Mouse (Mus musculus) induced T-regulatory cell, adult 2 months (primary cell): ENCODE measurements around the gene Dhx36.

ENCODE experiments used
- DNase-seq: peaks from one replicate; pipeline ENCODE4 v3.0.0-alpha.2; 2012; ENCODE audit warnings: low read depth

The Dhx36 gene

DNA sequence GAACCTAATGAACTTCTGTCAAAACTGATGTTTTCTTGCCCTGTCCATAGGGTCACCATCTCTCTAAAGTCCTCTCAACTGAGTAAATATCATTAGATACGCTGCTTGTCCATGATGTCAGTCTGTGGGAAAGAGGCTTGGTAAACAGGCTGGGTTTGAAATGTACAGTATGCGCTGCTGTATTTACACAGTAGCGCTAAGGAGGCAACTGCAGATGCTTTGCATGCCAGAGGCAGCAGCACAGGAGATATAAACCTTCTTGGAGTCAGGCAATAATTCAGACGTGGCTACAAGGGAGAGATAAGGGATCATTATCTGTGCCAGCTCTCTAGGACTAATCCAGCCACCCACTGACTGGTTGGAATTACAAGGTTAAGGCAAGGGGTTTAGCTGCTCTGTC, 73.1 kb downstream of the Dhx36 start:
- DNase-seq: no peak

DNA sequence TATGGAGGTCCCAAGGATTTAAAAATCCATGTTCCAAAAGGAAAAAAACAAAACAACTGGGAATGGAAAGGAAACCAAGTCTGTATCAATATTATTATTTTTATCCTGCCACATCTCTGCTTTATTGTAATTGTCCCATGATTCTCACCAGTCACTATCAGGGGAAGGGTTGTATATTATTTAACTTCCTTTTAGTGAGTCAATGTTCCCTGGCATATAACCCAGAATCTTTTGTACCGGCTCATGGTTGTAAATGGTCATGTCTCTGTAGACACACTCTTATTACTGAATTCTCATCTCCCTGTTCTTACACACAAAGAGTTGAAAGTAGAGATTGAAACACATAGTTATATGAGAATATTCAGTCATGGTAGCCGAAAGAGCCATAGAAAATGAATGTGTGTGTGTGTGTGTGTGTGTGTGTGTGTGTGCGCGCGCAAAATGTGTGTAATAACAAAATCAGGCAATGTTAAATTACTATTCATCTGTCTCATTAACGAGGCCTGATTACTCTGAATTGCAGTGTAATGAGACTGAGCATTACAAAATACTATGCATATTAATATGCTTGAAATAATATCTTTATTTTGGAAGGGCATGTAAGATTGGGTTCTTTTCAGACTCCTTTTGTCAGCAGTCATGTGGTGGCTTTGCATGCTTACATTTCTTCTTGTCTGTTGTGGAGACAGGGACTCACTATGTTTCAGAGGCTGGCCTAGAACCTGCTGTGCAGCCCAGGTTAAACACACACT, 88.2 kb downstream of the Dhx36 start:
- no peak for DNase-seq
